8 mouse cellular contexts compared by ENCODE assay signal in genomic region chr3:121093509-121093908, GRCm38 (mm10).
DNase-seq lines count a peak whose midpoint lies in the region; ATAC-seq lines count a peak whose summit lies in the region.

No protein-coding gene starts in this region.

- H3K4me2 ChIP-seq in midbrain, embryonic 13.5 days (replicated peaks): no peak overlapping the region

- H3K36me3 ChIP-seq in midbrain, embryonic 13.5 days: no peaks in the 10 kb centered on the region

- H3K9ac ChIP-seq in midbrain, embryonic 13.5 days (replicated peaks): no peak overlapping the region

- no peaks in the 10 kb centered on the region for H3K9me3 ChIP-seq in midbrain, embryonic 13.5 days

- H3K4me3 ChIP-seq in midbrain, embryonic 13.5 days (replicated peaks): no peak overlapping the region

- ATAC-seq in midbrain, embryonic 13.5 days: 0 out of 2 replicates have a peak, but pooled peaks have one; percentile 30

- H3K27ac ChIP-seq in midbrain, embryonic 13.5 days: no peak overlapping the region

- 54% methylated on average over 6 of the region's 6 CpGs for WGBS in midbrain, embryonic 13.5 days

- intact Hi-C loops in heart, postnatal 10 days (cut with DNase I): no loop called here

- peak; percentile 10 to 32 for DNase-seq in heart, postnatal 10 days
- DNase-seq in heart, adult 8-10 months (ENCODE audit: low spot score): no peak
- peak; percentile 21 for DNase-seq in urinary bladder, postnatal 14 days (ENCODE audit: low spot score)
- DNase-seq in urinary bladder, postnatal 10 days (ENCODE audit: low spot score): no peak
- DNase-seq in cerebellum, postnatal 36 days: peak; percentile 65 to 86
- peak; percentile 39 for DNase-seq in induced T-regulatory cell, adult 2 months (ENCODE audit: low read depth)
- DNase-seq in urinary bladder, adult 2 months (ENCODE audit: low spot score): no peak

- no peaks in the 10 kb centered on the region for H3K4me1 ChIP-seq in midbrain, embryonic 13.5 days (replicated peaks)

- no peaks in the 10 kb centered on the region for H3K27me3 ChIP-seq in midbrain, embryonic 13.5 days

Comparison
In these comparisons a context has a peak if more than half of its experiments do, and no peak if none do; other contexts are left out.
1. DNase-seq: peak in heart, postnatal 10 days (2 of 2), urinary bladder, postnatal 14 days (single experiment), cerebellum, postnatal 36 days (2 of 2) and induced T-regulatory cell, adult 2 months (single experiment); none in heart, adult 8-10 months (single experiment), urinary bladder, postnatal 10 days (single experiment) and urinary bladder, adult 2 months (single experiment).